Mouse (Mus musculus) CD4-positive helper T cell, adult 2 months (primary cell): ENCODE data around the gene Fam160a1.
A peak's percentile ranks its signal among the peaks of the same experiment; 100 is the strongest.

Experiments
- DNase-seq: peaks from one replicate; pipeline ENCODE4 v3.0.0-alpha.2; 2012; ENCODE audit warnings: low read depth, missing footprints, low spot score

The Fam160a1 gene

DNA sequence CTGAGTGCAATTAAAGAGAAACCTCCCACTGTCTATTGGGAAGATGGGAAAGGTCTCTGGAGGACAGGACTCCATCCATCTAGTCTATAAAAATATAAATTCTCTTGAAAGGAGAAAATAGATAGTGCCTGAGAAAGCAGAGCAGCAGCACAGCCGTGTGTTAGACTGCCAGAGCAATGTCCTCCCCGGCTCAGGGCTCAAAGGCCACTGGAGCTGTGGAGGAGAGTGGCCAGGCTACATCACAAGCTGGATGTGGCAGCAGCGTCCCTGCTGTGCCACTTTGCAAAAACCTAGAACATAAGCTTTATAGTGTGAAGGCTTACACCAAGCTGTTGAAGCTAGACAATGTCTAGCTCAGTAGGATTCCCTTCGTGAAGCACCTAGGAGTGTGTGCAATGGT lies 67.7 kb downstream of the Fam160a1 start:
- no peak for DNase-seq

GRCm38 (mm10) chr3:85748863-85749262 lies 68.2 kb downstream of the Fam160a1 start:
- DNase-seq, result no peak

DNA sequence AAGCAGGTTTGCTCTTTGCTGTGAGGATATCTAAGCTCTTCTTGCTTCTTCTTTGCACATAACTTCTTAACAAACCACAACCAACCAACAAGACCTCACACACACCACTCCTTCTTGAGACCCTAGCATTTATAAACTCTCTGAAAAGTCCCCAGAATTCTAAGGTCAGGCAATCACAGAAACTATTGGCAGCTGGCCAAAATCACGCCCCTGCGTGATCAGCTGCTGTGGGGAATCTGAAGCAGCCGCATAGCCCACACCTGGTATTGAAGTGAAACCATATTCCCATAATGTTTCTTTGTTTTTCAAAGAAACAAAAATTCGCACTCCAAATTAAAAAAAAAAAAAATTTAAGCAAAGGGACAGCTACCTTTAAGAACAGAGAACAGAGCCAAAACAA lies 71.0 kb downstream of the Fam160a1 start:
- DNase-seq, result no peak

DNA sequence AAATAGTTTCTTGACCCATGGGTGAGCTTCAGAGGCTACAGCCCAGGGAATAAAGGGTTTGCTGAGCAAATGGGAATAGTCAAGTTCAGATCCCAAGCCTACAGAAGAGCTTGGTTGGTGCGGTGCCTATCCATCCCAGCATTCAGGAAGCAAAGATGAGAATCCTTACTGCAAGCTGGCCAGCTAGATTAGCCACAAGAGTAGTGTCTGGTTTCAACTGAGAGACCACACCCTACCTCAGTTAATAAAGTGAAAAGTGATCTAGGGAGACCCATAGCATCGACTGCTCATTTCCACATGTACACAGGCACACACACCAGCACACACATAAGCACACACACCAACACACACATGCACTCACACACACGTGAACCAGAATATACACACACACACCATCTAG lies 75.3 kb downstream of the Fam160a1 start:
- no peak for DNase-seq

GRCm38 (mm10) chr3:85738591-85738990 lies 78.5 kb downstream of the Fam160a1 start:
- no peak for DNase-seq

- DNase-seq, result no peak
Measured at GRCm38 (mm10) chr3:85733939-85734729, 83.0 kb downstream of the Fam160a1 start.

DNA sequence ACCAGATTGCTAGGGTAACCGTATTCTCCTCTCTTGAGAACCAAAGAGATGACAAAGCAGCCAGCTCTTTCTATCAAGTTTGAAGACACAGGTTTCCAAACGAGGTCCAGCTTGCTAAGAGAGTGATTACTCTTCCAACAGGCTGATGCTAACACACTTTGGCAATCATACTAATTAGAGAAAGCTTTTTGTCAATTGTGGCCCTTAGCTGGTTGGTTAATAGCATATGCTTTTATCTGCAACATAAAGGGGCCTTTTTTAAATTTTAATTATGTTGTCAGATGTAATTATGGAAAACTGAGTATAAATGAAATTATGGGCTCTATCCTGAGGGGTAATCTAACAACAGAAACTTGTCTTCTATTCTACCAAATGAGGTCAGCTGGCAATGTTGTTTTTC lies 89.9 kb downstream of the Fam160a1 start:
- DNase-seq, result no peak

- DNase-seq, result no peak
Measured at GRCm38 (mm10) chr3:85725971-85726370, 91.1 kb downstream of the Fam160a1 start.

DNA sequence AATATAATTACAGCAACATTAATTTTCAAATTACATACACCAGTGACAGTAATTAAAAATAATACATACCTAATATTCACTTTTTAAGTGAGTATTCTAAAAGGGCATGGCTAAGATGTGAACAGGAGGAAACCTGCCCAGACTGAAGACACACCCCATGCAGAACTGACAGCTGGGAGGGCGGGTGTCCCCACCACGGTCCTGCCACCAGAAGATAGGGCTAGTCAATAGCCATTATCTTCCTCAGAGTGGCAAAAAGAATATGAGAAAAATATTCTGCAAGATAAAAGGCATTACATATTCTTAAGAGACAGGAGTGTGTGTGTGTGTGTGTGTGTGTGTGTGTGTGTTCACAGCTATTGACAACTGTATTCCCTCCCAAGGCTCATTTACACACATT lies 92.0 kb downstream of the Fam160a1 start:
- no peak for DNase-seq

DNA sequence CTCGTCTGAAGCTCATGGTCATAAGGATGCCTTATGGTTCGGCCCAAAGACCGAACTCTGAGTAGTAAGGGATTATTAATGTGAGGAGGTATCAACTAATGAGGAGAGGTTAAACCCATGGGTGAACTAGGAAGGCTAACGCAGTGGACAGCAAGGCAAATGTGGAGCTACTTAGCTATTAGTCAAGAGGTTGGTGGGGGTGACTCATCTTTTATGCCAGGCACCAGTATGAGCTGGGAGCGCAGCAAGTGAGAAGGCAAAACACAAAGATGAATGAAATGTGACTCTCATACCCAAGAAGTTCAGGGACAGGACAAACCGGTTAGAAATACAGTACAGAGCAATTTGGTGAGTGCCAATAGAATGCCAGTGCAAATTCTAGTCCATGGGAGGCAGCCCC lies 94.5 kb downstream of the Fam160a1 start:
- DNase-seq, result no peak

DNA sequence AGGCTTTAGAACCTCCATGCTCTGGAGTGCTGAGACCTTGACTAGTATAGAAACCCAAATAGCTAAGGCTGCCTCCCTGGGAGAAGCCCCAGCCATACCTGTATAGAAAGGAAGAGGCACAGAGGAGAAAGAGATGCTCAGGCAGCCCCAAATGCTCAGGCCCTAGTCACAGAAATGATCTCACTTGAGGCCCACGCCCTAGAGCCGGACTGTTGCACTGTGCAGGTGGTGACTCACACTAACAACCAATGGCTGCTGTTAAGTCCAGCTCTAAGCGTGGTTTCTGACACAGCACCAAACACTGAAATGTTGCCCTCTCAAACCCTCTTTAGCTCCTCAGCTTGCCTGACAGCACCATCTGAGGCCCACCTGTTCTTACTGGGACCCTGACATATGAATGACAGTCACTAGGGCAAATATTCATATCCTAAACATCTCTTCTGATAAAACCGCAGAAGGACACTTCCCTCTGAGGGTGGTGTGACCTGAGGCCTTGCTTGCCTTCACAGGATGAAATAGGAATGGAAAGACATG lies 101.3 kb downstream of the Fam160a1 start:
- DNase-seq, result no peak

- DNase-seq, result no peak
Measured at GRCm38 (mm10) chr3:85713936-85714709, 103.0 kb downstream of the Fam160a1 start.

DNA sequence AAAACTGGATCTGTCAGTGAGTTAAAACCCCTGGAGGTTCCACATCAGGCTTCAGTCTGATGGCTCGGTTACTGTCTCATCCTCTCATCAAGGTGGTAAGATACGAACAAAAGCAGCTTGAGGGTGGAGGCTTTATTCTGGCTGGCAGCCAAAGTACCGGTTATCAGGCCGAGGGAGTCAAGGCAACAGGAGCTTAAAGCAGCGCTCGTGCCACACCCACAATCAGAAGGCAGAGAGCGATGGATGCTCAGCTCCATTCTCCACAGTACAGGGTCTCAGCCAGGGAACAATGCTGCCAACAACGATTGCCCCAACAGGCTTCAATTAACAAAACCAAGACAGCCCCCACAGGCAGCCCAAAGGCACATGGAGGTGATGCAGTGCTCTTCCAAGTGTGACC lies 106.4 kb downstream of the Fam160a1 start:
- no peak for DNase-seq

DNA sequence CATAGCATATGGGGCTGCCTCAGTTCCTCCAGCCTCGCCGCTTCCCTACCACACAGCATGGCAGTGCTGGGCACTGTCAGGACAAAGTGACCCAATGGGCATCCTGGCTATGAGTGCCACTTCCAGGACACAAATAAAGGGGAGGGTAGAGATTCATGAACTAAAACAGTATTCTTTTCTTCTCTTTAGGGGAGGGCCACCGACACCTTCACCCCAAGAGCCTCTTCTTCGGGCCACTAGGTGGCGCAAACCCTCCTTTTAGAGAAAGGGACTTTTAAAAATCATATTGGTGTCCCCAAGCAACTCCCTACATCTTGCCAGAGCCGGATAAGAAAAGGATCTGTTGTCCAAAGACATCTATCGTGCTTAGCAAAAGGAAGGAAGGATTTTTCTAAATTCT lies 109.7 kb downstream of the Fam160a1 start:
- peak; percentile 41 for DNase-seq

DNA sequence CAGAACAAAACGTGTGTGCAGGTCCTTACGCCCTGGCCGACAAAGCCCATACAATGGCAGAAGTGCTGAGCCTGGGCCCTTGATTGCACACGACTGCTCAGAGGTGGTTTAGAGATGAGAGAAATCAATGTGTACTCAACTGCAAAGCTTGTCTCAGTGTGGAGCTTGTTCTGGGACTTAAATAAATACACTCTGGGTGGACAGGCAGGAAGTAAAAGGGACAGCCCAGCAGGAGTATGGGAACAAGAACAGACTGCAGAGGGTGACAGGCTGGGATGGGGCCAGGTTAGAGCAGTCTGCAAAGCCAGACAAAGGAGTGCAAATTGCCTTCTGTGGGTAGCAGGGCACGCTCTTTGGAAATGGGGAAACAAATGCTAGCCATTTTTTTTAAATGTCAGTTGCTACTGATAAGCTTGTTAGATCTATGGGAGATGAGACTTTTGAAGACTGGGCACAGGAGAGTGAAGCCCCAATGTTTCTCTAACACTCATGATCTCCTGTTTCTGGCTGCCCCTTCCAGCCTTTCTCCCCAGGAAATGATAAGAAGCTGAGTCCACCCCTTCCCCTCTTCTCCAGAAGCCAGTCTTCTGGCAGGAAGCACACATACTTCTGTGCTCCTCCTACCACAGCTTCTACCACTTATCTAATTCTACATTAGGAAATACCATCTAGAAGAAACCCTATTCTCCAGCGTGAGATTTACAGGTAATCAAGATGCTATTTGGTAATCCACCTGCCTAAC lies 113.8 kb downstream of the Fam160a1 start:
- DNase-seq, result no peak

DNA sequence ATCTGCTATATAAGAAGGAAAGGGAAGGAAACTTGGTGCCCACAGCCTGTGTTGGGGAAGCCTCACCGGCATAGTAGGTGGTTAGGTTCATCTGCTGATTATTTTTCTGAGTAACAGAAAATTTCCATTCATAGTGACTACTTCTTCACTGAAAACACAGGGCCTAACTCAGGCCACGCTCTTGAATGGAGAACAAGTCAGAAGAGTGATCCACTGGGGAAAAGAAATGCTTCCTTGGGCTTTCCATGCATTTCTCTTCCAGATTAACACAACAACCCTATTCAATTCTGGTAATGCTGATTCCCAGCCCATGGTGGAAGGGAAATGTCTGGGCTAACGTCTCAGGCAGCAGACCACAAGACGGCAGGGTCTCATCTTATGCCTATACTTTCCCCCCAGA lies 118.6 kb downstream of the Fam160a1 start:
- DNase-seq, result no peak

DNA sequence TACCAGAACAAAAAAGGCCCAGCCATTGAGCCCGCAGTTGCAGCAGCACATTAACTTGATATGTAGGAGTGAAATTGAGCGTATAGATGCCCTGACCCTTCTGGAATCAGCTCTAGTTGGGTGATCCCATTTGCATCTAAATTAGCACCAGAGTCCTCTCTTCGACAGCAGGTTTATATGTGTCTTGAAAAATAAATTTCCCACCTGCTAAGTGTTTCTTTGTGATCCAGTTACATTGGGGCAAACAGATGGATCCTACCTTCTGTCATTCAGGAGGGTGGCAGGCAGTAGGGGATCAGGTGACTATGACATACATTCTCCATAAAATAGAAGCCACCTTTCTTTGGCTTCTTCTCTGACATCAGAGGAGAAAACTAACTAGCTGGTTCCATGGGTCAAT lies 122.0 kb downstream of the Fam160a1 start:
- DNase-seq, result no peak

GRCm38 (mm10) chr3:85693013-85693412 lies 124.1 kb downstream of the Fam160a1 start:
- DNase-seq, result no peak

- DNase-seq, result no peak
Measured at GRCm38 (mm10) chr3:85691134-85691533, 126.0 kb downstream of the Fam160a1 start.

GRCm38 (mm10) chr3:85688341-85688740 lies 128.8 kb downstream of the Fam160a1 start:
- no peak for DNase-seq

- DNase-seq, result no peak
Measured at GRCm38 (mm10) chr3:85685271-85685670, 131.8 kb downstream of the Fam160a1 start.

- DNase-seq, result no peak
Measured at GRCm38 (mm10) chr3:85683618-85684017, 133.5 kb downstream of the Fam160a1 start.
